14 mouse cellular contexts compared by ENCODE assay signal in genomic region chr16:29911164-29911571, GRCm38 (mm10).
A peak's percentile ranks its signal among the peaks of the same experiment; 100 is the strongest.
DNase-seq lines count a peak whose midpoint lies in the region; ATAC-seq and TF ChIP-seq lines count a peak whose summit lies in the region.
"Had no signal": no experiment of that assay in that cellular context is flagged by ENCODE, and none has a peak within 500 bp of the region (broad histone marks: within the 10 kb centered on the region; RNA-seq: fewer than 3 reads in every experiment).

No protein-coding gene starts in this region.

- no peak for TF ChIP-seq CTCF in heart, adult 2 months (IDR thresholded peaks at IDR 0.05)
- TF ChIP-seq CTCF in stomach, postnatal 0 days (IDR thresholded peaks at IDR 0.05; ENCODE audit: low read depth) = no peak

- intact Hi-C loops in heart, adult 2 months (cut with DNase I) = no loop called here
- intact Hi-C loops in left cerebral cortex, postnatal 4 days (cut with DNase I) = no loop called here

- H3K9me3 ChIP-seq in heart, embryonic 15.5 days (replicated peaks) = no peaks in the 10 kb centered on the region
- no peaks in the 10 kb centered on the region for H3K9me3 ChIP-seq in intestine, embryonic 15.5 days
- H3K9me3 ChIP-seq in stomach, postnatal 0 days (ENCODE audit: control insufficient read depth, low read length) = no peaks in the 10 kb centered on the region
- 0 out of 2 replicates have a peak, but pooled peaks cover 7% of the 10 kb centered on the region for H3K9me3 ChIP-seq in forebrain, embryonic 12.5 days
- H3K9me3 ChIP-seq: embryonic facial prominence, embryonic 12.5 days had no signal

- H3K4me1 ChIP-seq in heart, embryonic 15.5 days (replicated peaks) = peaks cover 3% of the 10 kb centered on the region; the same call in 1 of the 2 replicates
- H3K4me1 ChIP-seq in heart, adult 2 months (ENCODE audit: control insufficient read depth, insufficient read depth, low read length) = peaks cover 1% of the 10 kb centered on the region; the same call in 1 of the 2 replicates
- peaks cover 3% of the 10 kb centered on the region for H3K4me1 ChIP-seq in intestine, embryonic 15.5 days (replicated peaks)
- peaks cover 4% of the 10 kb centered on the region; the same call in 1 of the 2 replicates for H3K4me1 ChIP-seq in stomach, postnatal 0 days (replicated peaks; ENCODE audit: control insufficient read depth, insufficient read depth)
- H3K4me1 ChIP-seq in forebrain, embryonic 12.5 days = peaks cover 24% of the 10 kb centered on the region

- H3K79me2 ChIP-seq in heart, adult 2 months (replicated peaks; ENCODE audit: control insufficient read depth, insufficient read depth, low read length) = no peaks in the 10 kb centered on the region

- no peak overlapping the region for H3K4me3 ChIP-seq in heart, embryonic 15.5 days
- no peak overlapping the region for H3K4me3 ChIP-seq in heart, adult 2 months
- no peak overlapping the region for H3K4me3 ChIP-seq in intestine, embryonic 15.5 days (replicated peaks)
- no peak overlapping the region for H3K4me3 ChIP-seq in stomach, postnatal 0 days (ENCODE audit: low read depth, low read length)
- no peak overlapping the region for H3K4me3 ChIP-seq in forebrain, embryonic 12.5 days (replicated peaks)
- H3K4me3 ChIP-seq: embryonic facial prominence, embryonic 12.5 days; layer of hippocampus, adult 2 months; midbrain, embryonic 10.5 days had no signal

- no peak for TF ChIP-seq EP300 in heart, adult 2 months (IDR thresholded peaks at IDR 0.05; ENCODE audit: insufficient read depth, low read depth, low read length)
- TF ChIP-seq EP300 in stomach, postnatal 0 days (optimal IDR thresholded peaks at IDR 0.05) = peak; percentile 48

- H3K27me3 ChIP-seq in heart, embryonic 15.5 days = no peaks in the 10 kb centered on the region
- no peaks in the 10 kb centered on the region for H3K27me3 ChIP-seq in heart, adult 2 months (ENCODE audit: control insufficient read depth, insufficient read depth, low read length)
- no peaks in the 10 kb centered on the region for H3K27me3 ChIP-seq in intestine, embryonic 15.5 days (replicated peaks)
- no peaks in the 10 kb centered on the region for H3K27me3 ChIP-seq in stomach, postnatal 0 days (ENCODE audit: control insufficient read depth, insufficient read depth, low read length)
- H3K27me3 ChIP-seq in forebrain, embryonic 12.5 days = peaks cover 18% of the 10 kb centered on the region
- H3K27me3 ChIP-seq: embryonic facial prominence, embryonic 12.5 days had no signal

- 0 out of 2 replicates have a peak, but pooled peaks have one; percentile 39 for ATAC-seq in heart, embryonic 15.5 days (replicated peaks; ENCODE audit: insufficient number of reproducible peaks, insufficient read depth, low FRiP score, low read depth)
- peak; percentile 64 for ATAC-seq in intestine, embryonic 15.5 days
- peak; percentile 49 for ATAC-seq in stomach, postnatal 0 days (ENCODE audit: low FRiP score, low TSS enrichment)
- no peak for ATAC-seq in forebrain, embryonic 12.5 days (ENCODE audit: low FRiP score)

- no peak overlapping the region for H3K9ac ChIP-seq in heart, embryonic 15.5 days
- no peak overlapping the region for H3K9ac ChIP-seq in heart, adult 2 months (ENCODE audit: low read depth, low read length)
- no peak overlapping the region for H3K9ac ChIP-seq in intestine, embryonic 15.5 days
- H3K9ac ChIP-seq in stomach, postnatal 0 days (ENCODE audit: low read length) = no peak overlapping the region
- H3K9ac ChIP-seq in forebrain, embryonic 12.5 days = no peak overlapping the region
- H3K9ac ChIP-seq: embryonic facial prominence, embryonic 12.5 days had no signal

- H3K27ac ChIP-seq in heart, embryonic 15.5 days = no peak overlapping the region
- H3K27ac ChIP-seq in heart, adult 2 months = no peak overlapping the region
- H3K27ac ChIP-seq in intestine, embryonic 15.5 days = no peak overlapping the region
- 0 out of 2 replicates have a peak overlapping the region, but pooled peaks have one; percentile 41 for H3K27ac ChIP-seq in stomach, postnatal 0 days (replicated peaks)
- H3K27ac ChIP-seq in forebrain, embryonic 12.5 days = no peak overlapping the region
- H3K27ac ChIP-seq: embryonic facial prominence, embryonic 12.5 days; layer of hippocampus, adult 2 months; midbrain, embryonic 10.5 days had no signal

- H3K36me3 ChIP-seq in heart, embryonic 15.5 days = no peaks in the 10 kb centered on the region
- no peaks in the 10 kb centered on the region for H3K36me3 ChIP-seq in heart, adult 2 months (ENCODE audit: control insufficient read depth, insufficient read depth, low read length)
- no peaks in the 10 kb centered on the region for H3K36me3 ChIP-seq in intestine, embryonic 15.5 days
- H3K36me3 ChIP-seq in stomach, postnatal 0 days (ENCODE audit: control insufficient read depth, insufficient read depth, low read length) = no peaks in the 10 kb centered on the region
- H3K36me3 ChIP-seq in forebrain, embryonic 12.5 days (replicated peaks) = no peaks in the 10 kb centered on the region
- H3K36me3 ChIP-seq: embryonic facial prominence, embryonic 12.5 days; midbrain, embryonic 10.5 days had no signal

- no peak for TF ChIP-seq POLR2A in heart, adult 2 months (IDR thresholded peaks at IDR 0.05; ENCODE audit: insufficient read depth, low read depth, low read length)

- 57% methylated on average over 7 of the region's 7 CpGs for WGBS in heart, embryonic 15.5 days
- 75% methylated on average over 7 of the region's 7 CpGs for WGBS in heart, adult 2 months
- 63% methylated on average over 7 of the region's 7 CpGs for WGBS in intestine, embryonic 15.5 days
- WGBS in stomach, postnatal 0 days = 48% methylated on average over 7 of the region's 7 CpGs
- 85% methylated on average over 7 of the region's 7 CpGs for WGBS in forebrain, embryonic 12.5 days

- H3K4me2 ChIP-seq in heart, embryonic 15.5 days = no peak overlapping the region
- H3K4me2 ChIP-seq in intestine, embryonic 15.5 days (replicated peaks) = no peak overlapping the region
- no peak overlapping the region for H3K4me2 ChIP-seq in stomach, postnatal 0 days (replicated peaks; ENCODE audit: low read depth)
- no peak overlapping the region for H3K4me2 ChIP-seq in forebrain, embryonic 12.5 days
- H3K4me2 ChIP-seq: embryonic facial prominence, embryonic 12.5 days had no signal

- DNase-seq in heart, adult 2 months = no peak
- DNase-seq in R1 (ENCODE audit: low read depth, low spot score) = peak; percentile 16
- no peak for DNase-seq in stomach, postnatal 0 days (ENCODE audit: low spot score)
- no peak for DNase-seq in right cerebral cortex, adult 2 months (ENCODE audit: low spot score in 2 of 2)
- DNase-seq in left cerebral cortex, postnatal 4 days = no peak
- DNase-seq: cerebellum, adult 18-20 months; kidney, adult 11 months; lung, adult 2 months had no signal
